Mouse (Mus musculus) forelimb bud, embryonic 11.5 days (tissue): ENCODE data around the gene Atp6v1g2.

Experiments
- DNase-seq: peaks from one replicate; pipeline ENCODE4 v3.0.0-alpha.2; 2012; ENCODE audit warnings: low read depth, low spot score

Gene Atp6v1g2

DNA sequence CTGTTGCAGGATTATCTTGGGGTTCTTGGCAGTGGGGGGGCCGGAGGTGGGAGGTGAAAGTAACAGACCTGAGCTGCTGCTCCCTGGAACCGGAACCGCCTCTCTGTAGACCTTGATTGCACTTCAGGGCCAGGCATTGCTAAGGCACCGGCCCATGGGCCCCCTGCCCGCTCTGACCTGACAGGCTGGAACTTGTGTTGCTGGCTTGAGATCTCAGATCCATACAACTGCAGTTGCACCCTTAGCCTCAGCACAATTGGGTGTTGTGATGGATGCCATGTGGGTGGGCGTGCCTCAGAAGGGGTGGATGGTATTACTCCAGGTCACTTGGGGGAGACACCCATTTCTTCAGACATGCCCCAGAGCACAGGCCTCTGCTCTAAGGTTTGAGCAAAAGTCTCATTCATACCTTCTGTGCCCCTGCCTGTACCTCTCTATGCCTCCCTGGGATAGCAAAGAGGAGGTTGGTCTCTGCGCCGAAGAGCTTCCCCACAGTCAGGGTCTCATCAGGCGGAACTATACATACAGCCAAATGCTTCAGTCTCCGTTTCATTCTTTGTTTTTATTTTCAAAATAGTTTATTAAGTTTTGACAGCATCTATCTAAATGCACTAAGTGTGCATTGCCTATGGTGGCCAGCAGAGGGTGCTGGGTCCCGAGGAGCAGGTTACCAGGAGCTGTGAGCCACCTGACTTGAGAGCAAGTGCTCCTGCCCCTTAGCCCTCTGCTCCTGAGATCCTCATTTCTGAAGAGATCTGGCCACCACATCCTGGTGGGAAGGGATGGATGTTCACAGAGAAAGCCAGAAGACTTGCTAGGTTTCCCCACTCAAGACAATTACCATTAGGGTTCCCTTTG, 21.0 kb downstream of the Atp6v1g2 start:
- peak; percentile 58 for DNase-seq

DNA sequence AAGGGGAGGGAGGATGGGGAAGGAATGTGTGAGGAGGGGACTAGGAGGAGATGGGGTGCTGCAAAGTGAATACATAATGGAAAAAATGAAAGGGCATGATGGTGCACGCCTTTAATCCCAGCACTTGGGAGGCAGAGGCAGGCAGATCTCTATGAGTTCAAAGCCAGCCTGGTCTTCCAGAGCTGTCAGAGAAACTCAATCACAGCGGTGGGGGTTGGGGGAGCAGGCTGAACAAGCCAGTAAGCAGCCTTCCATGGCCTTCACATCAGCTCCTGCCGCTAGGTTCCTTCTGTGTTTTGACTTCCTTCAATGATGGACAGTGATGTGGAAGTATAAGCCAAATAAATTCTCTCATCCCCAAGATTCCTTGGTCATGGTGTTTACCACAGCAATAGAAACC, 21.8 kb downstream of the Atp6v1g2 start:
- no peak for DNase-seq

DNA sequence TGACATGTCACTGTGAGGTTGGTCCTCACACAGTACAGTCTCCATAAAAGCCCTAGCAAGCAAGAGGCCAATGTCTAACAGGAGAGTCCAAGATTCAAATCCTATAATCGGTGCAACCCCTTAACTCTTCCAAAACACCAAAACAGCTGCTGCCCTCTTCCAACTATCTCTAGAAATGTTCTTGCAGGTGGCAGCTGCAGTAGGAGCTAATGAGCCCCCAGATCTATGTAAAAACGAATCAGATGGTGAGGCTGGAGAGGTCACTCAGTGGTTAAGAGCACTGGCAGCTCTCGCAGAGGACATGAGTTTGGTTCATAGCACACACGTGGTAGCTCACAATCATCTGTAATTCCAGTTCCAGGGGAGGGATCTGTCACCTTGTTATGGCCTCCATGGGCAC, 22.2 kb downstream of the Atp6v1g2 start:
- no peak for DNase-seq

DNA sequence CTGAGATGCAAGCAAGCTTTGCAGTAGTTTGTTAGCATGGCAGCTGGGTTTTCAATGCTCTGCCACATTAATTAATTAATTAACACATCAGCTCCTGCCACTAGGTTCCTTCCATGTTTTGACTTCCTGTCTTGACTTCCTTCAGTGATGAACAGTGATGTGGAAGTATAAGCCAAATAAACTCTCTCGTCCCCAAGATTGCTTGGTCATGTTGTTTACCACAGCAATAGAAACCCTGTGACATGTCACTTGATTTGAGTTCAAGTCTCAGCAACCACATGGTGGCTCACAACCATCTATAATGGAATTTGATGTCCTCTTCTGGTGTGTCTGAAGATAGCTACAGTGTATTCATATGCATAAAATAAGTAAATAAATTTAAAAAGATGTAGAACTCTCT, 23.9 kb downstream of the Atp6v1g2 start:
- no peak for DNase-seq

DNA sequence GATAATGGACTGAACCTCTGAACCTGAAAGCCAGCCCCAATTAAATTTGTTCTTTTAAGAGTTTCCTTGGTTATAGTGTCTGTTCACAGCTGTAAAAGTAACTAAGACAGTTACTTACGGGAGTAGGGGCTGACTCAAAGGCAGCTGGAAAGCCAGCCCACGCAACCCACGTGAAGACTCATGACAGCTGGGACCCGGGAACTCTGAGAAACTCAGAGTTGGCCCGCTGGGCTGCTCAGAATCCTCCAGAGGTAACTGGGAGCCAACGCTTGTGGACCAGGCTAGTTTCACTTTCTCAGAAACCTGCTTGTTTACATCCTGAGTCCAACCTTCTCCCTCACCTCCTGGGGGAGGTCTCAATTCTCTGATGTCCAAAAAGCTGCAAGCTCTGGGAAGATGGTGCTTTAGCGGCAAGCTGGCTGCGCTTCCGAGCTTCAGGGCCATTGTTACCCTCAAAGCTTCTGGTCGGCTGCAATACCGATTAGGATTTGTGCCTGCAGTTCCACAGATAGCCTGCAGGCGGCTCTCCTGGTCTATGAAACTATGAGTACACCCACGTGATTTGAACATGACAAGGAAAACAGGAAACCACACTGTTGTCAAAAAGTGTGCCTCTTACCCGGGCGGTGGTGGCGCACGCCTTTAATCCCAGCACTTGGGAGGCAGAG, 24.5 kb downstream of the Atp6v1g2 start:
- DNase-seq = peak; percentile 90

DNA sequence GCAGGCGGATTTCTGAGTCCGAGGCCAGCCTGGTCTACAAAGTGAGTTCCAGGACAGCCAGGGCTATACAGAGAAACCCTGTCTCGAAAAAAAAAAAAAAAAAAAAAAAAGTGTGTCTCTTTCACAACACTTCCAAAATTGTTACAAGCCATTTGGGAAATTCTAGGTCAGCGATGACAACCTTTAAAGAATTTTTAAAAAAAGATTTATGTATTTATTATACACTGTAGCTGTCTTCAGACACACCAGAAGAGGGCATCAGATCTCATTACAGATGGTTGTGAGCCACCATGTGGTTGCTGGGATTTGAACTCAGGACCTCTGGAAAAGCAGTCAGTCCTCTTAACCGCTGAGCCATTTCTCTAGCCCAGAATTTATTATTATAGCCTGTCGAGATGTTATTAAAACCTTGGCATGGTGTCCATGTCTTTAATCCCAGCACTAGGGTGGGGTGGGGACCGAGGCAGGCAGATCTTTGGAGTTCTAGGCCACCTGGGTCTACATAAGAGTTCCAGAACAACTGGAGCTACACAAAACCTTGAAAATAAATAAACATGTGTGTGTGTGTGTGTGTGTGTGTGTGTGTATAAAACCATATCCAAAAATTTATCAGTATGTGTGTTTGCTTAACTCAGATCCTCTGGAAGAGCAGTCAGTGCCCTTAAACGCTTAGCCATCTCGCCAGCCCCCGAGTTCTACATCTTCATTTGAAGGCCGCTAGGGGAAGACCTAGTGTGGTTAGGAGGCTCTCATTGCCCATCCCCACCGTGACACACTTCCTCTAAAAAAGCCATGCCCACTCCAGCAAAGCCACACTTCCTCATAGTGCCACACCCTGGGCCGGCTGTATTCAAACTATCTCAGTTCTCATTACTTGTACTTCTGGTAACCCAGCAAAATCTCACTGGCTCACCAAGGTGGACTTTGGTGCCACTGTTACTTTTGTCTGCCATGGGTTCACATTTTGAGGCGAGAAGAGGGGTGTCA, 25.3 kb downstream of the Atp6v1g2 start:
- DNase-seq = no peak

DNA sequence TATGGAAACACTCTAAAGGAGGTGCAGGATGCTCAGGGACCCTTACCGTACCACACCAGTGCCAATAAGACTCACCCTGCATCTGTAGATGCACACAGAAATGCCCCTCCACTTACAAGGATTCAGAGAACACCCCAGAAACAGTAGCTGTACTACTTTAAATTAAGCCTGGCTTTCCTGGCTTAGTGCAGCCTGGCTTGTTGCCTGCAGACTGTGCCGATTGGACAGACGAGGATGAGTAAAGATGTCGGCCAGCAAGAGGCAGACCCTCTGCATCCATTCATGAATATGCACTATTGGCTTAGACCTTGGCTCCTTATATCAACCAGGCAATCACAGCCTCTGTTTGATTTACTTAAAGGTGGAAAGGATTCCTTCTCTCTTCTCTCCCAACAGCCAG, 26.2 kb downstream of the Atp6v1g2 start:
- no peak for DNase-seq

DNA sequence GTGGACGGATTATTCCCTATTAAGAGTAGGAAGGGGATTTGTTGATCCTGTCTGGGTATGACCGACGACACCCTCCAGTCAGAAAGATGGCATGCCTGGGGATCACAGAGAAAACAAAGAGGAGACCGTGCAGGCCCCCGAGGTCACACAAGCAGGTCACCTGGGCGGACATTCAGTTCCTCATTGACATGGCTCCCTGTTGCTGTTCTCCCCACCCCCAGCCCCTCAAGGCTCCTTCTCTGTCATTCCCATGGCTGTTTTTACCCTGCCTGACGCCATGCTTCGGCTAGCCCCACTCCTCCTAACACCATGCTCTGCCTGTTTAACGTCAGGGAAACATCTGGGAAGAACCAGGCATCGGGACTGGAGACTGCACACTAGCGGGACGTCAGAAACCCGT, 28.2 kb downstream of the Atp6v1g2 start:
- DNase-seq = no peak

DNA sequence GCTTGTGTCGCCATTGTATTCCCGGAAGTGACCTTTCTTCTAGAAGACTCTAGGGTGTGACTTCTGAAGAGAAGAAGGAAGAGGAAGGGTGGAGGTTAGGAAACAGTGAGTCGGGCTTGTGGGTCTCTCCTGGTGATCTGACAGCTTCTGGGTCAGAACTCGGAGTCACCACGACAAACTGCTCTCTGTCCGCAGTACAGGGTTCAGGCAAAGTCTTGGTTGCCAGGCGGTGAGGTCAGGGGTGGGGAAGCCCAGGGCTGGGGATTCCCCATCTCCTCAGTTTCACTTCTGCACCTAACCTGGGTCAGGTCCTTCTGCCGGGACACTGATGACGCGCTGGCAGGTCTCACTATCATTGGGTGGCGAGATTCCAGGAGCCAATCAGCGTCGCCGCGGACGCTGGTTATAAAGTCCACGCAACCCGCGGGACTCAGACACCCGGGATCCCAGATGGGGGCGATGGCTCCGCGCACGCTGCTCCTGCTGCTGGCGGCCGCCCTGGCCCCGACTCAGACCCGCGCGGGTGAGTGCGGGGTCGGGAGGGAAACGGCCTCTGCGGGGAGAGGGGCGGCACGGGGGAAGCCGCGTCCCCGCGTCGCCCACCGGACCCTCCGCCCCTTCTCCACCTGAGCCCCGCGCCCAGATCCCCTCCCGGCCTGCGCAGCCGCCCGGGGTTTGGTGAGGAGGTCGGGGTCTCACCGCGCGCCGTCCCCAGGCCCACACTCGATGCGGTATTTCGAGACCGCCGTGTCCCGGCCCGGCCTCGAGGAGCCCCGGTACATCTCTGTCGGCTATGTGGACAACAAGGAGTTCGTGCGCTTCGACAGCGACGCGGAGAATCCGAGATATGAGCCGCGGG, 29.4 kb downstream of the Atp6v1g2 start, which contains the start of gene H2-D1:
Gene H2-D1 (plus strand): TSS at position 67 of the 859 bp plus-strand sequence.
- peak; percentile 91 for DNase-seq

DNA sequence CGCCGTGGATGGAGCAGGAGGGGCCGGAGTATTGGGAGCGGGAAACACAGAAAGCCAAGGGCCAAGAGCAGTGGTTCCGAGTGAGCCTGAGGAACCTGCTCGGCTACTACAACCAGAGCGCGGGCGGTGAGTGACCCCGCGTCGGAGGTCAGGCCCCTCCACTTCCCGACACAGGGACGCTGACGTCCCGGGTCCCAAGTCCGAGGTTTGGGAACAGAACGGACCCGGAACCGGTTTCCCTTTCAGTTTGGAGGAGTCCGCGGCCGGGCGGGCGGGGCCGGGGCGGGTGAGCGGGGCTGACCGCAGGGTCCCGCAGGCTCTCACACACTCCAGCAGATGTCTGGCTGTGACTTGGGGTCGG, 30.0 kb downstream of the Atp6v1g2 start:
- no peak for DNase-seq

DNA sequence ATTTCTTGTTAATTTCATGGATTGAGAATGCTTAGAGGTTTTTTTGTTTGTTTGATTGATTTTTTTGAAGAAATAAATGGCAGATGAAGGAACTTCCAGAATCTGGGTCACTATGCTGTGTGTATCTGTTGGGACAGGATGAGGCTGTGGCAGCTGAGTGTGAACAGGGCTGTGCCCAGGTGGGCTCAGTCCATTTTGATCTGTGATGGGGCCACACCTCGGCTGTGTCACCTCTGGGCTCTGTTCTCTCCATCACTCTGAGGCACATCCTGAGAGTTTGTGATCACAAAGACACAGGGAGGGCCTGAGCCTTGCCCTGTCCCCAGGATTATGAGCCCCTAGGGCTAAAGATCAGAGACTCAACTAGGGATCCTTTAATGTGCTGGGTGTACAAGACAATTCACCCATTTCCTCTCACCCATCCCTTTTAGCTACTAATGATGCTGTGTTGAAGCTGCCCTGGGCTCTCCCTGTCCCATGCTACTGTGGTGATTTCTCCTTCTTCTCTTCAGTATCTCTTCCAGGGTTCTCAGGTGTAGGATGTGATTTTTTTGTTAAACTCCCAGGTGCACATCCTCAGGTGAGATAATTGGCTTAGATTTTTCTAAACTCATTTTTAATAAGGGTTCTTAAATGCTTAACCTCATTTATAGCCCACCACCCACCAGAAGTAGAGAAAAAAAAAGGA, 34.1 kb downstream of the Atp6v1g2 start:
- no peak for DNase-seq

DNA sequence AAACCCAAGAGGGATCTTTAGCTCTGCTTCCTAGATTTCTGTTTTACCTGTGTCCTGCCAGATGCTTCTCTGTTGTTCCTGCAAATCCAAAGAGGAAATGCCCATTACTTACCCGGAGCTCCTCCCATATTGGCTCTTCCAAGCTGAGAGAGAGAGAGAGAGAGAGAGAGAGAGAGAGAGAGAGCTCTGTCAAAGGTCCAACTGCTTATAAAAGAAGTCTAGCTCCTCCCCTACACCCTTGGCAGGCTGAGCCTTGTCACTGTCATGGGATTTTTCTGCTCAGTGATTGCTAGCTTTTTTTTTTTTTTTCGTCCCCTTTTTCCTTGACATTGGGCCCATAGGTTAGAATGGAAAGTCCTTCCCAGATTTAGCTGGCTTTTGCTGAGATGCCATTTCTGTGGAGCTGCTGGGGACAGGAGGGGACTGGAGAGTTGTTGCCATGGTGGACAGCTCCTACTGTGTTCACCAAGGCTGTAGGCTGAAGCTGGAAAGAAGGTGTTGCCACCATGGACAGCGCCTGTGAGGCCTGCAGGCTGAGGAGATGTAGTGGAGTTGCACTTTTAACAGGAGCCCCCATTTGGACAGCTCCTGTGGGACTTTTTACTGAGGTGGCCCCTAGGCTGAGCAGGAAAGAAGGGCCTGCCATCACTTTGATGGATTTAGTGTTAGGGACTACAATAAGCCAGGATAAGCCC, 36.3 kb downstream of the Atp6v1g2 start:
- peak; percentile 80 for DNase-seq

DNA sequence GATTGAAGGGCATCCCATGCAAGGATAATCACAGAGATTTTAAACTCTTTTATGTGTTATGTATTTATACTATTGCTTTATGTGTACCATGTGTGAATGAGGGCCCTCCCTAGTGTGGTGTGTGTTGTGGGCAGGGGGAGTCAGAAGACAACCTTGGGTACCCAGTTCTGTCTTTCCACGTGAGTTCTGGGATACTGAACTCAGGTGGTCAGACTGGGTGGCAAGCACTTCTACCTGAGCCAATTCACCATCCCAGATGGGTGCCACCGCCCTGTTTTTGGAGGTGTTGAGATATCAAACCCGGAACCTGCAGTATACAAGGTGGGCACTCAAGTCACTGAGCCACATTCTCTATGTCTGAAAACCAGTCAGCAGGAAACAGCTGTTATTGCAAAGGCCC, 38.8 kb downstream of the Atp6v1g2 start:
- DNase-seq = no peak

DNA sequence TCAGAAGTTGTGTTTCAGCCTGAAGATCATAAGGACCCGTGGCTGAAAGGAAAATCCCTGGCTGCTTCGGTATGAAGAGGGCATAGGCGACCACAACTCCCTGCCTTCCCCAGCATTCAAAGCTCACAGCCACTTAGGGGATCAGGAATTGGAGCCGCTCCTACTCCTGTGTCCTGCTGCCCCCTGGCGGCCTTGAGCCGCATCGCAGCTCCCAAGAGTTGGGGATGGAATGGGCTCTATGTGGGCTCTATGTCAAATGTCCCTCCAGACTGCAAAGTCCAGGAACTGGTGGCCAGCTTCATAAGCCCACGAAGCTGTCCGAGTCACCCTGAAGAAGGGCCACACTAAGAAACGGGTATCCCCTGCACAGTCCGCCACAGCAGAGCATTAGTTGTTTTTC, 41.3 kb downstream of the Atp6v1g2 start:
- DNase-seq = peak; percentile 85

DNA sequence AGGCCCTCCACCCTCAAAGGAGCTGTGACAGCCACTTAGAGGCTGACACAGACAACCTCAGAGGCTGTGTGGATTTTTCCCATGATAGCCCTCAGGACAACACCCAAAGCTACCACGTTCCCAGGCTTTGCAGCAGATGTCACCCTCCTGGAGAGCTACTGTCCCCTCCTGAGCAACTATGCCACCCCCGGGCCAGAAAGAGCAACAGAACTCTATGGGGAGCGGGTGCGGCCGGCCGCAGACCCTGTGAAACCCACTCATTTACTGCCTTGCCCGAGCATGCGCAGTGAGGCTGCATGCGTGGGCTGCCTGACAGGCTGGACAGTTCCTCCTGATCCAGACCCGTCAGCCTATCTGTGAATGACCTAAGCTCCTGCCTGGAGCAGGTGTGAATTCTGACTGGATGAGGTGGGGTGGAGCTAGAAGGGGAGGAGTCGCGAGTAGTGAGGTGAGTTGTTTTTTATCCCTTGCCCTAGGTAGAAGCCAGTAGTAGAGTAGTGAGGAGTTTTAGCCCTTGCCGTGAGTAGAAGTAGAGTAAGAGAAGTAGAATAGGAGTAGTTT, 42.9 kb downstream of the Atp6v1g2 start:
- no peak for DNase-seq

DNA sequence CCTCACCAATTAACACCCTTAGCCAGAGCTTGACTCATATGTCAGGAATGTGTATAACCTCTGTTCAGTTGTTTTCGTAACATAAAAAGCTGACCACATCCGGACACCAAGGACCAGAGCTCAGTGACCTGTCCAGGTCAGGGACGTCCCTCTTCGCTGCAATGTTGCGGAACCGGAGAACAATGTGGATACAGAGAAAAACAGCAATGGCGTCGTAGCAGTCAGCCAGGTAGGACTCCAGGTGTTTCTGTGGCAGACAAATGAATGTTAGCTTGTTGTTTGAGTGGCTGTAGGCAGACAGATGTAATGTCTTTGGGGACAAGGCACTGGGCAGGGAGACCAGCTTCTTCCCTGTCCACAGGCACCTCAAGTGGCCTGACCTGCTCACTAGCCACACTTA, 44.6 kb downstream of the Atp6v1g2 start:
- no peak for DNase-seq

DNA sequence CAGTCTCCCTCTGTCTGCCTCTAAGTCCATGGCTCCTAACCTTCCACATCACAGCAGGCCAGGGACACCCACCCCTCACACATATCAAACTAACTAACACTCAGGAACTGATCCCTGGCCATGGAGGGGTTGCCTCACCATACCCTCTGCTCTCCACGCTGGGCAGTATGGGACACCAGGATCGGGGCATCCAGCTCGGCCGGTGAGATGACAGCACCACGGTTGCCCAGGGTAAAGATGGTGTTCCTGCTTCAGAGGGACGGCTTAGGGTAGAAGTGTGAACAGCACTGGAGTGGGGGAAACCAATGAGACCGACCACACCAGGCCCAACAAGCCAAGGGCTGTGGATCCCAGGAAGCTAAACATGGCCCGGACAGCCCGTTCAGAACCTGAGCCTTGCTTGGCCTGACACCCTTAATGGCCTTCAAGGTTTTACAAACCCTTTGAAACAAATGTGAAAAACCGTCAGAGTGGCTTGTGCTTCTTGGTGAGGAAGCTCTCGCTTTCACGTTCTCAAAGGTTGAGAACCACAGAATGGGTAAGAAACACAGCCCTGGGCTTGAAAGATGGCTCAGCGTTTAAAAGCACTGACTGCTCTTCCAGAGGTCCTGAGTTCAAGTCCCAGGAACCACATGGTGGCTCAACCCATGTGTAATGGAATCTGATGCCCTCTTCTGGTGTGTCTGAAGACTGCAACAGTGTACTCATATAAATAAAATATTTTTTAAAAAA, 45.7 kb downstream of the Atp6v1g2 start:
- no peak for DNase-seq

DNA sequence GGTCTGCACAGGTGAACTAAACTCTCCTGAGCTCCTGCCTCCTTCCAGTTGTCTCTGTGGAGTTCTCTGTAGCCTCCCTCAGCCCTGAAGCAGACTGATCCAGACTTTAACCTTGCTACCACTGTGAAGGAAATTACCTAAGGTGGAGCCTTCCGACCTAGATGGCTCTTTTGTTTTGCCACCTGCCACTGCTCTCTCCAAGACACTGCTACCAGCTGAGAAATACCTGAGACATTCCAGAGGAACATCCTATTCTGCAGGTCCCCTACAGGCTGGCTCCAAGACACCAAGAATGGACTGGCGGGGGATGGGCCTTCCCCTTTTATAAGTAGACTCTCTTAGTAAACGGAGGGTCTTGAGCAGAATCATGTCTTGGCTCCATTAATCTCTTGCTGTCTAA, 46.8 kb downstream of the Atp6v1g2 start:
- no peak for DNase-seq

DNA sequence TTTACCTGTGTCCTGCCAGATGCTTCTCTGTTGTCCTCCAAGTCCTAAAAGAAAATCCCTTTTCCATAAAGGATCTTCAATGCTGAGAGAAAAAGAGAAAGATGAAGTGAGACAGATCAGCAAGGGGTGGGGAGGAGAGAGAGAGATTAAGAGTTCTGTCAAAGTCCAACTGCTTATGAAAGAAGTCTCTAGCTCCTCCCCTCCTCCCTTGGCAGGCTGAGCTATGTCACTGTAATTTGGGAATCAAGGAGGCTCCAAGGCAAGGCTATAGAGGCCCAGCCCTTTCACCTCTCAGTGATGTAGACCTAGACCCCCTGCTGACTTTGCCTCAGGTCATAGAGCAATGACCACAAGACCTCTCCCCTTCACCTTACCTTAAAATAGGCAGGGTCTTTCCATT, 52.0 kb downstream of the Atp6v1g2 start:
- no peak for DNase-seq
